Mouse (Mus musculus): ENCODE results near the gene Commd1. TPM values are rescaled to one million over a fixed set of nuclear protein-coding genes. Genes with fewer than 3 reads are reported as not detected.

Gene Commd1
- polyA plus RNA-seq, 1 experiment from 2014 or later = 243 TPM

DNA sequence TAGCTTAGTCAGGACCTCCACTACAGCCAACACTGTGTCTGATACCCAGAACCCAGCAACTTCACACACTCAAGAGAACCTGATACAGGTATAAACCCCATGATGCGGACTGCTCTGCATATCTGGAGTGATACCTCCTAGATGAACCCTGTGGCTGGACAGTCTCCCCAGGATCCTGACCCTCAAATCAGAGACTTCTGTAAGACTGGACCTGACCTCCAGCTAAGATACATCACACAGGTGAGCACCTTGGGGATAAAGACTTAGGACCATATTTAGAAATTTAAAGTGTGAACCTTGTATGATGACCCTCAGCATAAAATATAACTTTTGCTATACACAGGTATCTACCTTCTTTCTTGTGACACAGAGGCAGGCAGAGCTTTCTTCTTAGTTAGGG, 11.6 kb downstream of the Commd1 start:
- no peak for ATAC-seq (ENCODE audit: low FRiP score)
- Histone ChIP-seq H3K4me3 (replicated peaks) (no peak overlapping the region), H3K27me3 (replicated peaks) (no peaks in the 10 kb centered on the region)

DNA sequence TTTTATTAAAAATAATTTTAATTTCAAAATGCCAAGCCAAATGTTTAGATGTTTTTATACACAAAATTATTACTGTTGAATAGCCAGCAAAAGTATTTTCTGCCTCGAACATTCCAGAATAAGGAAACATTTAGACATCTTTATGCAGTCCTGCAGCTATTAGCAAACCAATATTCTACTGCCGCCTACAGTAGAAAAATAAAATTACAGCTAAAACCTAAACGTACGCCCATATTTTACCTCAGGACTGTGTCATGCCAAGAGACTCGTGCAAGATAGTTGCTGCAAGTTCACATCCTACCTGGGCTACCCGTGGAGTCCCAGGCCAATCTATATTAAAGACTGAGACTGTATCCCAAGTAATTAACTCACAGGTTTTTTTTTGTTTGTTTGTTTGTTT, 12.7 kb downstream of the Commd1 start:
- ATAC-seq (ENCODE audit: low FRiP score) = no peak
- Histone ChIP-seq H3K4me3 (replicated peaks) (no peak overlapping the region), H3K36me3 (peaks cover 15% of the 10 kb centered on the region), H3K4me1 (peaks cover 10% of the 10 kb centered on the region; the same call in 1 of the 2 replicates), H3K27ac (replicated peaks) (no peak overlapping the region), H3K9ac (replicated peaks) (no peak overlapping the region), H3K9me3 (replicated peaks) (peaks cover 18% of the 10 kb centered on the region; the same call in 1 of the 2 replicates), H3K4me2 (no peak overlapping the region), H3K27me3 (replicated peaks) (no peaks in the 10 kb centered on the region)
- 73% methylated on average over 6 of the region's 6 CpGs for WGBS

More for the DNA sequence above, 11.6 kb downstream of the Commd1 start:
- H3K36me3 ChIP-seq = peaks cover 15% of the 10 kb centered on the region
- H3K9ac ChIP-seq (replicated peaks) = no peak overlapping the region
- no peak overlapping the region for H3K27ac ChIP-seq (replicated peaks)
- peaks cover 14% of the 10 kb centered on the region for H3K4me1 ChIP-seq
- H3K4me2 ChIP-seq = no peak overlapping the region
- H3K9me3 ChIP-seq (replicated peaks) = peaks cover 18% of the 10 kb centered on the region; the same call in 1 of the 2 replicates
- WGBS = 95% methylated on average over 1 of the region's 1 CpGs

DNA sequence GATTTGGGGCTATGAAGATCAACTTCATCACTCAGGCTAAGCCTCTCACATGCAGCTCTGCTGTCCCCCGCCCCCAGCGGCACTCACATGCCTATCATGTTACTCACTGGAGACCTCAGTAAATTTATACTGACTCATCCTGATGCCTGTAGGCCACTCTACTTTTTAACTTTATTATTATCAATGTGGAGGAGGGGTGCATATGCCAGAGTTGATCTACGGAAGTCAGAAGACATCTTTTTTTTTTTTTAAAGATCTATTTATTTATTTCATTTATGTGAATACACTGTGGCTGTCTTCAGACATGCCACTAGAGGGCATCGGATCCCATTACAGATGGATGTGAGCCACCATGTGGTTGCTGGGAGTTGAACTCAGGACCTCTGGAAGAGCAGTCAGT, 16.7 kb downstream of the Commd1 start:
- ATAC-seq (ENCODE audit: low FRiP score) = no peak
- Histone ChIP-seq H3K9me3 (replicated peaks) (peaks cover 4% of the 10 kb centered on the region; the same call in 1 of the 2 replicates), H3K4me2 (no peak overlapping the region), H3K9ac (replicated peaks) (no peak overlapping the region), H3K27ac (replicated peaks) (no peak overlapping the region), H3K27me3 (replicated peaks) (no peaks in the 10 kb centered on the region), H3K36me3 (0 out of 2 replicates have a peak, but pooled peaks cover 3% of the 10 kb centered on the region), H3K4me3 (replicated peaks) (no peak overlapping the region), H3K4me1 (no peaks in the 10 kb centered on the region)
- WGBS = 85% methylated on average over 4 of the region's 4 CpGs

DNA sequence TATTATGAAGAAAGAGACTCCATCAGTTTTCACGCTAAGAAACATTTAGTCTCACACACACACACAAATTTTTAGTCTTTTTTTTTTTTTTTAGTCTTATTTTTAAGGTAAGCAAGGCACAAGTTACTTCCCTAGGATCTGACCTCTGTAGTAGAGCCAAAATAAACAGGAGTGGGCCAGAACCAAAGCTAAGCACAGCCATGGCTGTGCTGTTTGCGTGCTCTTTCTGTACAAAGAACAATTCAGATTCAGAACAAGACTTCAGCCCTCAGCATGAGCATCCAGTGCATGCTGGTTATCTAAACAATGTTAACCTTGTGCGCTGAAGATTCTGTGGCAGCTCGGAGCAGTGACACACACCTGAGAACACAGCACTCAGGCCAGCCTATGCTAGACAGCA, 17.8 kb downstream of the Commd1 start:
- Histone ChIP-seq H3K9ac (replicated peaks) (no peak overlapping the region), H3K9me3 (replicated peaks) (no peaks in the 10 kb centered on the region), H3K4me2 (no peak overlapping the region), H3K4me3 (replicated peaks) (no peak overlapping the region), H3K36me3 (no peaks in the 10 kb centered on the region), H3K4me1 (no peaks in the 10 kb centered on the region), H3K27me3 (replicated peaks) (no peaks in the 10 kb centered on the region), H3K27ac (replicated peaks) (no peak overlapping the region)
- no peak for ATAC-seq (ENCODE audit: low FRiP score)
- 81% methylated on average over 4 of the region's 4 CpGs for WGBS

DNA sequence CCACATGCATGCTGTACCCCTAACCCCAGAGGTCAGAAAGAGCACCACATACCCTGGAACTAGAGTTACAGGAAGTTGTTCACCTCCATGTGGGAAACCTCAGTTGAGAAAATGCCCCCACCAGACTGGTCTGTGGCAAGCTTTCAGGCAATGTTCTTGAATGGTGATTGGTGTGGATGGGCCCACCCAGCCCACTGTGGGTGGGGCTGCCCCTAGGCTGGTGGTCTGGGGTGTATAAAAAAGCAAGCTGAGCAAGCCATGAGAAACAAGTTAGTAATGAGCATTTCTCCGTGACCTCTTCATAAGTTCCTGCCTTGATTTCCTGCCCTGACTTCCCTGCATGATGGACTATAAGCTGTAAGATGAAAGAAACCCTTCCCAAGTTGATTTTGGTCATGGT, 20.1 kb downstream of the Commd1 start:
- no peaks in the 10 kb centered on the region for H3K9me3 ChIP-seq (replicated peaks)
- no peak overlapping the region for H3K27ac ChIP-seq (replicated peaks)
- H3K4me1 ChIP-seq = no peaks in the 10 kb centered on the region
- H3K4me3 ChIP-seq (replicated peaks) = no peak overlapping the region
- H3K9ac ChIP-seq (replicated peaks) = no peak overlapping the region
- WGBS = 95% methylated on average over 1 of the region's 1 CpGs
- no peaks in the 10 kb centered on the region for H3K27me3 ChIP-seq (replicated peaks)
- ATAC-seq (ENCODE audit: low FRiP score) = no peak
- H3K36me3 ChIP-seq = no peaks in the 10 kb centered on the region
- no peak overlapping the region for H3K4me2 ChIP-seq

DNA sequence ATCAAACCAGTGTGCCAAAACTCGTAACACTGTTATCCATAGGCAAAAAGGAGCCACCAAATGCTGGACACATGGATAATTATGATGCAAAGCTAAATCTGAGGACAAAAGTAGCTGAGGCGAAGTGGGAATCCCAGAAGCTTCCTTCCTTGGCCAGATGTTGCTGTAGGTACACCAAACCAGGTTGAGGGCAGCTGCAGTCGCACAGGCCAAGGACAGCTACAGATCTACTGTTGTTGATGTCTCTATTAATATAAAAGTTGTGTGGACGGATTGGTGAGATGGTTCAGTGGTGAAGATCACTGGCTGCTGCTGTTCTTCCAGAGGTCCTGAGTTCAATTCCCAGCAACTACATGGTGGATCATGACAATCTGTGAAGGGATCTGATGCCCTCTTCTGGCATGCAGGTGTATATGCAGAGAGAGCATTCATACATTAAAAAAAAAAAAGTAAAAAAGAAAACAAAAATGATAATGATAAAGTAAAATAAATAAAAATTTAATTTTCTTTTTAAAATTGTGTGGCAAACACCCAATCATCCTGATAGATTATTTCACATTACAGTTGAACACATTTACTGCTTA, 24.3 kb downstream of the Commd1 start:
- H3K4me1 ChIP-seq = no peaks in the 10 kb centered on the region
- no peaks in the 10 kb centered on the region for H3K36me3 ChIP-seq
- 95% methylated on average over 4 of the region's 4 CpGs for WGBS
- H3K4me2 ChIP-seq = no peak overlapping the region
- no peak overlapping the region for H3K27ac ChIP-seq (replicated peaks)
- no peak overlapping the region for H3K9ac ChIP-seq (replicated peaks)
- H3K4me3 ChIP-seq (replicated peaks) = no peak overlapping the region
- no peaks in the 10 kb centered on the region for H3K9me3 ChIP-seq (replicated peaks)
- no peaks in the 10 kb centered on the region for H3K27me3 ChIP-seq (replicated peaks)
- ATAC-seq (ENCODE audit: low FRiP score) = no peak

DNA sequence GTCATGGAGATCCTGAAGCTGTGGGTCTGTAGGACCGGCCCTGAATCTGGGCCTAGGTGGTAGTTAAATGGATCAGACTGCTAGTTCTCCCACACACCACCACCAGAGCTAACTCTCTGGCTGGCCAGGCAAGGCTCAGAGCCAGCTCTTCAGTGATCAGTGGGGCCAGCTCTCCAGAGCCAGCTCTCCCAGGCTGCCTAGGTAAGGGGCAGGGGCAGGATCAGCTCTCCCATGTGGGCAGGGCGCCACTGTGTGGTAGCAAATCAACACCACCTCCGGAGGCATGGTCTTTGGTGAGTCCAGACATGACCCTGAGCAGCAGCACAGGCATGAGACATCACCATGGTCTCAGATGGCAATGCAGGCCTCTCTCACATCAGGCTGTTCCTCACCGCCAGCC, 25.4 kb downstream of the Commd1 start:
- H3K9ac ChIP-seq (replicated peaks) = no peak overlapping the region
- no peak overlapping the region for H3K4me2 ChIP-seq
- H3K9me3 ChIP-seq (replicated peaks) = no peaks in the 10 kb centered on the region
- no peaks in the 10 kb centered on the region for H3K27me3 ChIP-seq (replicated peaks)
- no peak overlapping the region for H3K27ac ChIP-seq (replicated peaks)
- 76% methylated on average over 4 of the region's 4 CpGs for WGBS
- peak; percentile 41; the same call in 1 of the 2 replicates for ATAC-seq (ENCODE audit: low FRiP score)
- no peaks in the 10 kb centered on the region for H3K4me1 ChIP-seq
- no peak overlapping the region for H3K4me3 ChIP-seq (replicated peaks)
- H3K36me3 ChIP-seq = no peaks in the 10 kb centered on the region

DNA sequence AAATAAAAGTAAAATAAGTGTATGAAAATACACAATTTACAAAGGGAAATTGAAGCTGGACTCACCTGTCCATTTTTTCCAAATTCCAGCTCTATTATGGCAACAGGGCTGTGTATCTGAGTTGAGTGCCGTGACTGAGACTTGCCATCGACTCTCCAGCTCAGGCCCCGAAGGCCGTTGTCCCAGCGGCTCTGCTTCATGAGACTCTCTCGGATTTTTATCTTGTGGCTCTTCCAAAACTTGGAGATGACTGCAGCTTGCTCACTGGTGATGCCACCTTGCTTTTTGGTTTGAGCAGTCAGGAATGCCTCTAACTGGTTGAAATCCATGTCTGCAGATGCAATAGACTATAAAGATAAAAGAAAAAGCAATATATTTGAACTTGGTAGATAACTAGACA, 25.8 kb downstream of the Commd1 start:
- Histone ChIP-seq H3K9me3 (replicated peaks) (no peaks in the 10 kb centered on the region), H3K27ac (replicated peaks) (no peak overlapping the region), H3K9ac (replicated peaks) (no peak overlapping the region), H3K4me3 (replicated peaks) (no peak overlapping the region), H3K27me3 (replicated peaks) (no peaks in the 10 kb centered on the region), H3K36me3 (no peaks in the 10 kb centered on the region), H3K4me1 (no peaks in the 10 kb centered on the region), H3K4me2 (no peak overlapping the region)
- WGBS = 97% methylated on average over 6 of the region's 6 CpGs
- no peak for ATAC-seq (ENCODE audit: low FRiP score)

DNA sequence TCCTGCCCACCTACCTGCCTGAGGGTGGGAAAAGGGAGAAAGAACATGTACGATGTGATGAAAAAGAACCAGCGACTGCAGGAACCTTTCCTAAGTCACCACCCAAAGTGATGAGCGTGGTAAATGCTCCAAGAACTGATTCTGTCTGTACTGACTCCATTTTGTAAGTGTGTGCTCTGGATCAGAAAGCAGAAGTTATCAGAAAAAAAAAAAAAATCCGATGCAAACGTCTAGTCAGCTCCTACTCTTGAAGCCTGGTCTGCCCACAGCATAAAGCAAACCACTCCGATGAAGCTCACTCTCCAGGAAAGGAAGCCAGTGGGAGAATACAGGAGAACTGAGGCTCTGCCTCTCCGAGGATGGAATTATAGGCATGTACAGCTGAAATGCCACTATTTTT, 29.5 kb downstream of the Commd1 start:
- no peak for ATAC-seq (ENCODE audit: low FRiP score)
- no peaks in the 10 kb centered on the region for H3K4me1 ChIP-seq
- 94% methylated on average over 7 of the region's 7 CpGs for WGBS

DNA sequence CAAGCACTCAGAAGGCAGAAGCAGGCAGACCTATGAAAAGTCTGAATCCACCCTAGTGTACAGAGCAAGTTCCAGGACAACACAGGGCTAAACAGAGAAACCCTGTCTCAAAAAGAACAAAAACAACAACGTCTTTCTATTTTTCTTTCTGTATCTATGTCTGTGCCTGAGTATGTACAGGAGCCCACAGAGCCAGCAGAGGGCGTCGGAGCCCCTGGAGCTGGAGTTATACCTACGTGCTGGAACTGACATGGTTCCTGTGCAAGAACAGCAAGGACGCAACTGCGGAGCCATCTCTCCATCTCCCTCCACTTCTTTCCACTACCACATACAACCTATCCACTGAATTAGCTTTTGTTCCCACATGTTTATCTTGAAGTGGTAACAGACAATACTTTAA, 32.1 kb downstream of the Commd1 start:
- no peaks in the 10 kb centered on the region; the same call in 1 of the 2 replicates for H3K36me3 ChIP-seq
- H3K9me3 ChIP-seq (replicated peaks) = no peaks in the 10 kb centered on the region
- no peak overlapping the region for H3K27ac ChIP-seq (replicated peaks)
- no peaks in the 10 kb centered on the region for H3K4me1 ChIP-seq
- no peak overlapping the region for H3K4me2 ChIP-seq
- H3K27me3 ChIP-seq (replicated peaks) = no peaks in the 10 kb centered on the region
- no peak for ATAC-seq (ENCODE audit: low FRiP score)
- no peak overlapping the region for H3K4me3 ChIP-seq (replicated peaks)
- 92% methylated on average over 6 of the region's 6 CpGs for WGBS
- no peak overlapping the region for H3K9ac ChIP-seq (replicated peaks)

More for the DNA sequence above, 29.5 kb downstream of the Commd1 start:
- no peak overlapping the region for H3K4me3 ChIP-seq (replicated peaks)
- H3K27me3 ChIP-seq (replicated peaks) = no peaks in the 10 kb centered on the region
- no peak overlapping the region for H3K27ac ChIP-seq (replicated peaks)
- no peak overlapping the region for H3K9ac ChIP-seq (replicated peaks)
- H3K9me3 ChIP-seq (replicated peaks) = no peaks in the 10 kb centered on the region
- no peaks in the 10 kb centered on the region; the same call in 1 of the 2 replicates for H3K36me3 ChIP-seq
- no peak overlapping the region for H3K4me2 ChIP-seq

DNA sequence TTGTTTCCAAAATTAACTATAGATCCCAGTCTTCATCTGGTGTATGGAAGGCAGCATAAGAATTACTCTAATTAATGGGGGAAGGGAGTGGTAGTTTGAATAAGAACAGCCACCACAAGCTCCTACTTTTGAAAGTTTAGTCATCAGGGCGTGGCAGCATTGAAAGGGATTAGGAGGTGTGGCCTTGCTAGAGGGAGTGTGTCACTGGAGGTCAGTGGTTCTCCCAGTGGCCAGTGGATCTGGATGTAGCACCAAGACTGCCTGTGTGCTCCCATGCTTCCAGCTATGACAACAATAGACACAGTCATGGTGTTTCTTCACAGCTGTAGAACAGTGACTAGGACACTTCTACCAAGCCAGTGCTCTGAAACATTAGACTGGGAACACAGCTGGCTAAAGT, 33.1 kb downstream of the Commd1 start:
- no peaks in the 10 kb centered on the region for H3K4me1 ChIP-seq
- H3K4me2 ChIP-seq = no peak overlapping the region

DNA sequence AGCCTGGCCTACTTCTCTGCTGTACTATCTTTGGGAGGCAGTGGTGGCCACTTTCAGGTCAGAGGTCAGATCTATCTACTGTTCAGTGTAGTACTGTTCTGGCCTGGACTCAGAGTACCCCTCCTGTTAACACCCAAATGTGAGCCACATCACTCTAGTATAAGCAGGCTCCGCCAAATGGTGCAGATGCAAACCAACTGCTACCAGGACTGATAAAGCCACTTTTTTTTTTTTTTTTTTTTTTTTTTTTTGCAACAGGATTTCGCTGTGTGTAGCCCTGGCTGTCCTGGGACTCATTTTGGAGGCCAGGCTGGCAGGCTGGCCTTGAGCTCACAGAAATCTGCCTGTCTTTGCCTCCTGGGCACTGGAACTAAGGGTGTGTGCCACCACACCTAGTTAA, 43.2 kb downstream of the Commd1 start:
- H3K4me3 ChIP-seq (replicated peaks) = no peak overlapping the region
- H3K4me2 ChIP-seq = no peak overlapping the region
- H3K9me3 ChIP-seq (replicated peaks) = no peaks in the 10 kb centered on the region
- no peaks in the 10 kb centered on the region for H3K27me3 ChIP-seq (replicated peaks)
- no peak for ATAC-seq (ENCODE audit: low FRiP score)
- no peak overlapping the region for H3K27ac ChIP-seq (replicated peaks)
- no peaks in the 10 kb centered on the region for H3K4me1 ChIP-seq
- 76% methylated on average over 2 of the region's 2 CpGs for WGBS
- no peak overlapping the region for H3K9ac ChIP-seq (replicated peaks)
- H3K36me3 ChIP-seq = no peaks in the 10 kb centered on the region

More for the DNA sequence above, 33.1 kb downstream of the Commd1 start:
- no peaks in the 10 kb centered on the region for H3K9me3 ChIP-seq (replicated peaks)
- H3K4me3 ChIP-seq (replicated peaks) = no peak overlapping the region
- no peak for ATAC-seq (ENCODE audit: low FRiP score)
- WGBS = 85% methylated on average over 1 of the region's 1 CpGs
- no peak overlapping the region for H3K9ac ChIP-seq (replicated peaks)
- no peak overlapping the region for H3K27ac ChIP-seq (replicated peaks)
- no peaks in the 10 kb centered on the region; the same call in 1 of the 2 replicates for H3K36me3 ChIP-seq
- H3K27me3 ChIP-seq (replicated peaks) = no peaks in the 10 kb centered on the region

Data from neural tube, embryonic 15.5 days (tissue).